Mouse (Mus musculus) lung, adult 2 months (tissue): ENCODE measurements around the gene Ccdc116.

Experiments used
- CTCF ChIP-seq: fragments of 200-500 bp; IDR thresholded peaks from 2 replicates; pipeline ENCODE4 v1.5.1; 2011; ENCODE audit warnings: mild to moderate bottlenecking, low read length, control low read depth; ENCODE audit not compliant: insufficient read depth
- POLR2A ChIP-seq: fragments of 200-500 bp; IDR thresholded peaks from 2 replicates; pipeline ENCODE4 v1.6.1; 2011; ENCODE audit warnings: low read depth, mild to moderate bottlenecking, control low read depth, low read length, borderline replicate concordance; ENCODE audit errors: extremely low read depth

DNA sequence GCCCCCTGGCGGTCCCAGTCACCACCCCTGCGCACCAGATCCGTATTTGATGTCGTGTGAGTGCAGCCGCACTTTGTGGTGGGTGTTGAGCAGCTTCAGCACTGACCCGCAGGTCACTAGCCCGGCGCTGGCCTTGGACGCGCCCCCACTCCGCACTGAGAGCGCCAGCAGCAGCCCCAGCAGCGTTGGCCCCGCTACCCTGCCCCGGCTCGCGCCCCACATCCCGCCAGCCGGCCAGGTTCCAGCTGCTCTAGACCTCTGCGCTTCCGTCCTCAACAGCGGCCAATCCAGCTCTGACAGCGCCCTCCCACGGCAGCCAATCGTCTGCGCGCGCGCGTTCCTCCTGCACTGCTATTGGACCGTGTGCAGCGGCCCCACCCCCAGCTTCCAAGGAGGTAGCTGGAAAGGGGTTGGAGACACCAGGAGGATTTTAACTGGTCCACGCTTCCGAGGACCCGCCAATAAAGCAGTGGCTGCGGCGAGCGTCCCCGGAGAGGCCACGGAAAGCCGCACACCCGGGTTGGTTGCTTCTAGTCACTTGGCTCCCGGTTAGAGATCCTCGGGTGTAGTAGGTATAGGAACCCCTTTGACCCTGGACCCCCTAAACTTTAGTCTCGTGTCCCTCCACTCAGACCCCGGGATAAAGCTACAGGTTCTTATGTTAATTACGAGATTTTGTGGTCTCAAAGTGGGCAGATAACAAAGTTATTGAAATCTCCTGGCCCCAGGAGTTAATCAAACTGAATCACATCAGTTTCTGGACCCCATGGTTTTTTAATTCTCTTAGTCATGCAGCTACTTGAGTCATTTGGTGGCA lies 14.7 kb downstream of the Ccdc116 start, which contains the start of gene Sdf2l1:
- TF ChIP-seq POLR2A (peak; percentile 29; the same call in 1 of the 2 replicates), CTCF (0 out of 2 replicates have a peak, but pooled peaks have one; percentile 4)
